Mouse (Mus musculus): Measurements from ENCODE around the gene Snd1.

Snd1 gene

DNA sequence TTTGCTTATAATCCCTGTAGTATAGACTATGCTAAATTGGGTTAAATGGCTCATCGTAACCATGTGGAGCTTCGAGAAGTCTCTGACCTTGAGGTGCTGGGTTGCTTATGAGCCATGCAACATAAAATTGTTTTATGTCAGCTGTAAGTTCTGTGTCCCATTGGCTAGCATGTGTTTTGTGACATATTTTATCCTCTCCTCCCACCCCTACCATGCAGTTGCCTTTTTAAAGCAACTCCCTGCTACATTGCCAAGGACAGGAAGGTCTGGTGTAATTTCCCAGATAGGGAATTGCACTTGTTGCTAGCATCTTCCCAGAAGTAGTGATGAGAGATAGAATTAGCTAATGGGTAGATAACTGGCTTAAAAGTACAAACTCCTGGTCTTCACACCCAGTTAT, 324.9 kb downstream of the Snd1 start:
- DNase-seq (ENCODE audit: low spot score in 2 of 2): no peak

DNA sequence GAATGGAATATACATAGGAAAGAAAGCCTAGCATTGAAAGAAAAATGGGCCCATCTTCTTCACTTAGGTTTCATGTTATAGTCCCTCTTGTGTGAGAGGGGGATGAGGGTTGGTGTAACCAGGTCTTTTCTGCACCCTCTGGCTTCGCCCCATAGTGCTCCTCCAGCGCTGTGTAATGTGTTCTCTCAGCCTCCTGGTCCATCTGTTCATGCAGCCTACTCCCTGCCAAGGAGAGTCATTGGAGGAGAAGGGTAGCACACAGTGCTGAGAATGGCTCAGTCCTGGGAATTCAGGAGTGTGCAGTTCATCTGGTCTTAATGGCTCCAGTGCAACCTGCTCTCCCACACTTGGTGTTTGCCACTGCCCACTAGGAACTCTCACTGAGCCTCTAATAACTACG, 326.0 kb downstream of the Snd1 start:
- DNase-seq (ENCODE audit: low spot score in 2 of 2): no peak

DNA sequence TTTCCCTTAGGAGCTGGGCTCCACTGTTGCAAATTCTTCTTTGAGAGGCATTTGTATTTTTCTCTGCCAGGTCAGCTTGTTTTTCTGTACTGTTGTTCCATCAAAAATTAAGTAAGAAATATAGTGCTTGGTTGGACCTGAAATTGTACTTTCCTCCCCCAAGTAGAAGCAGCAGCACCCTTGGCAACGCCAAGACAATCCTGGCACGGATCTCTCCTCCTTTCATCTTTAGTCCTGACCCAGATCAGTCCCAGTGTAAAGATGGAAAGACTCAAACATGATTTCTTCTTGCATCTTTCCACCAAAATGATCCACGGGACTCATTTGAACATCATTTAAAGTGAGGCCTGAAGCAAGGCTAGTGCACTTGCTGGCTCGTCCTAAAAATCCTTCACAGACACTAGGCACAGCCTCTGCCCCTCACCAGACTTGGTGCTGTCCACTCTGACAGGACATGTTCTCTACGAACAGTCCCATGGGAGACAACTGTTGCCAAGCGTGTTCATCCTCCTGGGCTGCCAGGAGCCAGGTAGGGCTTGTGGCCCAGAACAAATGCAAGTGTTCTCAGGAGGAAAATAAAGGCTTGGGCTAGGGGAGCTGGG, 328.8 kb downstream of the Snd1 start:
- DNase-seq (ENCODE audit: low spot score in 2 of 2): no peak

DNA sequence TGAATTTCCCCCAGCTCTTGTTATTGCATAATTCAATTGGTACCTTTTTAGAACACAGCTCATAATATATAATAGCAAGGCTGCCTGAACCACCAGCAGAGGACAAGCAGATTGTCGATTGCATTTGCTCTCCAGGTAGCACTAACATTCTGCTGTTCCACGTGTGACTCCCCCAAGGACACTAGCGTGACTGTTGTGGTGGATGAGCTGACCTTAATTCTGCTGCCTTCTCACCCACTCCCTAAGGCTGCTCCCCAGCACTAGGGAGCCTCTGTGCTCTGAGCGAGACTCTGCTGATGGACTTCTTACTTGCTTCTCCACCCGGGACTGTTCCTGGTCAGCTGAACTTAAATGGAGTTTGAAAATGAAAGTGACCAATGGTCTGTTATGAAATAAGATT, 329.8 kb downstream of the Snd1 start:
- DNase-seq (ENCODE audit: low spot score in 2 of 2): no peak

DNA sequence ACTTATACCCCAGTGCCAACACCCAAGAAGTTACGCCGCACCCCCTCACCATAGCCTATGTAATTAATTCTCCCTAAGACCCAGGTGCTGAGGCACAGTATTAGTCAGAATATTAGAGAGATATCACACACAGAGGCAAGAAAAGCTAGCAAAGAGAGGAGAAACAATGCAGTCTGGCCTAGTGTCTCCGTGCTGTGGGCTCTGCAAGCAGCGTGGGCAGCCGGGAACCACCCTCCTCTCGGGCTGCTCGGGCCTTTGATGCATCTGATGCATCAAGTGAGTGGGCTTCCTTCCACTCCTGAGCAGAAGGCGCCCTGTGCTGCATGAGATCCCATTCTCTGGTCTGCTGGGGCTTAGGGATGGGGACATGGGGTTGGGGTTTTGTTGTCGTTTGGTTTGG, 338.1 kb downstream of the Snd1 start:
- no peak for DNase-seq (ENCODE audit: low spot score in 2 of 2)

DNA sequence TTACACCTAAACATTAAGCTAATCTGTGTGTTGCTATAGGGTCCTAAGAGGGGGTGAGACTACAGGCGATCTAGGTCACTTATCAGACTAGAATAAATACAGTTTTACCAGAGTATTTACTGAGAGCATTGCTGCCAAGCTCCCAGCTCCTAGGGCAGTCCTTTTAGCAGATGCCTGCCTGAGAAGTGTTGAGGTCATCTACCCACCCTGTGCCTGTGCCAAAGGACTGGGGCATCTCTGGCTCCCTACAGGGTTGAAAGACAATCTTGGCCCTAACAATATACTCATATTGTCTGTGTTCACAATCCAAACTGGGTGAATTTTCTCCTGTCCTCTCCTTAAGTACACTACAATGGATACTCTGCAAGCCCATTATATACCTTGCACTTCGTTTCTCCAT, 340.0 kb downstream of the Snd1 start:
- DNase-seq (ENCODE audit: low spot score in 2 of 2): no peak

DNA sequence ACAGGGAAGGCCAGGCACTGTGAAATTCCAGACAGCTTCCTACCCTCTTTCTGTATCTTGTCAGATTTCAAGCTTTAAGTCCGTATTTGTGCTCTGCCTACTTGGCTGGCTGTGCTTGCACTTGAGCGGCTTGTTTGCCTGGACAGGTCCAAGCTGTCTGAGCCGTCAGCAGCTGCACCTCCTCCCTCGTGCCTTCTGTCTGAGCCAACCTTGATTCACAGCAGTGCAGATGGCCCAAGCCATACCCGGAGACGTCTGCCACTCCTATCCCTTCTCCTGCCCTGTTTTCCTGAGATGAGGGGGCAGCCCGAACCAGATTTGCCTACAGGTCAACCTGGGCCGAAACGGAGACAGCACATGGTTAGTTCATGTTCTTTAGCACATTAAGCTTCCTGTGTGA, 342.1 kb downstream of the Snd1 start:
- no peak for DNase-seq (ENCODE audit: low spot score in 2 of 2)

DNA sequence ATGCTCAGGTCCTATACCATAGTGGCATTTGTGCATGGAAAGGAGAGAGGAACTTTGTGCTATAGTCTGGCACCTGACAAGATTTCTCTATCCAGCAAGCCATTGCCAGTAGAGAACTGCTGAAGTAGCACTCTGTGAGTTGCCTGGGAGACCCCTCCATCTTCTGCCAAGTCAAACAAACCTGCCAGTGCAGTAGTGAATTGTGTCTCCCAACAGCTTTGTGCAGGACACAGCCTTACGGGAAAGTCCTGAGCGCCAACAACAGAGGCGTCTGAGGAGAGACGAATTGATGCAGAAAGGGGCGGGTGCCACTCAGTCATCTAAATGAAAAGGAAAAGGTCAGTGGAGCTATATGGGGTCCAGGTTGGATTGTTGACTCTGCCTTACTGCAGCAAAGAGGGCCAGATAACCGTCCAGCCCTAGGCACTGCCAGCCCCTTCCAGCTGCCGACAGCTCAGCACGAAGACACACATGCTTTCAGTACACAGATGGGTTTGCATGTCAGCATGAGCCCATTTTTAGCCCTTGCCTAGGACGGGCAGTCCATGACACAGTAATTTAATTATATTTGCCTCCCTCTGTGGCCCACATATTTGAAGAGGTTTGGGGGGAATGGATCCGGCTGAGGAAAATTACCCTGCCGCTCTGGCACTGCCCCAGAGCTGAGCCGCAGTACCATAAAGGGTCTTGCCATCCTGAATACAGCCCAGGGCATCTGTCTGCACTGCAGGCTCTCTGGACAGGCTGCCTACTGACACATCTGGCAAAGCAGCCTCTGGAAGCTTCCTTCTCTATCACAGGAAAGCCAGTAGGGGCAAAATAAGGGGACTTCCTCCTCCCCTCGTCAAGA, 344.8 kb downstream of the Snd1 start:
- DNase-seq (ENCODE audit: low spot score in 2 of 2): no peak

DNA sequence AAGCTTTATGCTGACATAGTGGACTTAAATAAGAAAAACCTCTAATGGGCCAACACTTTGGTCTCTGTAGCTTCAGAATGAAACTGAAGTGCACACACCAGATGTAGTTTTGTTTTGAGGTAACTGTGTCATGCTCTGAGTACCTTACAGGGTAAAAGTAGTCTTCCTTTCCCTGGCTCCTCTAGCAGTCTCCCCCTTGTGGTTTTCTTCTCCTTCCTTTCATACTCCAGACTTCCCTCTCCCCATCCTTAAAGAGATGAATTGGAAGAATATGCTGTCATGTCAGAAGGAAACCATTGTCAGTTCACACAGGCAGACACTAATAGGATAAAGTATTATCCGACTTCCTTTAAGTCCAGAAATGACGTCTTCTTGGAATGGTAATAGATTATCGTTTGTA, 347.4 kb downstream of the Snd1 start:
- DNase-seq (ENCODE audit: low spot score in 2 of 2): no peak

DNA sequence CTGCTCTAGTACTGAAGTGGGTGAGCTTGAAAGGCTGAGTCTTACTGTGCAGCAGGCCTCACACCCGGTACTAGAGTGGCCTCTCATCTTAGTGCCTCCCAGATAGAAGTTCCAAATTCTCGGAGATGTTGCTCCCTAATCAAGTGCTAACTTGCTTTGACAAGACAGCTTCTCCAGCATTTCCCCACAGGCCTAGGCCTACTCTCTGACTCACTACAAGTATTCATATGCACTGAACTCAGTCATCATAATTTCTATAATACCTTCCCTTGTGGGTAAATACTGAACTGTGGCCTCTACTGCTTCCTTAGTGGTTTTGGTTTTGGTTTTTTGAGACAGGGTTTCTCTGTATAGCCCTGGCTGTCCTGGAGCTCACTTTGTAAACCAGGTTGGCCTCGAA, 348.4 kb downstream of the Snd1 start:
- no peak for DNase-seq (ENCODE audit: low spot score in 2 of 2)

DNA sequence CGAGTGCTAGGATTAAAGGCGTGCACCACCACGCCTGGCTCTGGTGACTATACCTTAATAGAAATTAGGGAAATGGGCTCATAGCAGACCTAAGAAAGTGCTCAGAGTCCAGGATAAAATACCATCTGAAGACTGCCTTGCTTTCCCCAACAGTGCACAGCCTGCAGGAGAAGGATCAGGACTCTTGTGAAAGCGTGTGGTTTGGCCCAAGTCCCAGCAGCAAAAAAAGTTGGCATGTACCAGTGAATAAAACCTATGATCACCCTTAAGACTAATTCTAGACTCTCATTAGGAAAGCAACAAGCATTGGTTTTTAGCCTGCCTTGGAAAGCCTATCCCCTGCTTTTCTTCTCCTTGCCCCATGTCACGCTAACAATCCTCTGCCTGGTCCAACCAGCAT, 348.9 kb downstream of the Snd1 start:
- DNase-seq (ENCODE audit: low spot score in 2 of 2): no peak

DNA sequence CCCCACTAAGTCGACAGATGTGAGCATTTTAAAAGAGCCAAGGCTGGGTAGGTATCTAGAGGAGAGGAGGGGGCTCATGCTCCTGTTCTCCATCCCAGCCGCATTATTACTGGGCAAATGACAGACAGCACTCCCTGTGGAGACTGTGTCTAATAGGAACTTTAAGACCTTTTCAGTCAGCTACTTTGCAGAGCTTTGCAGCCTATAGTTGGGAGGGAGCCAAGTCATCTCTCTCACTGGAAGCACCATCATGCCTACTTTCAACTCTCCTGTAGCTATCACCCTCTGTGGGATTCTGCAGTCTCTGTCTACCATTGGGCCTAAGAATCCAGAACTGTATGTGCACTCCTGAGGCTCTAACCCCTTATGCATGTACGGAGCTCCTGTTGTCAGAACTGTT, 351.0 kb downstream of the Snd1 start:
- no peak for DNase-seq (ENCODE audit: low spot score in 2 of 2)

DNA sequence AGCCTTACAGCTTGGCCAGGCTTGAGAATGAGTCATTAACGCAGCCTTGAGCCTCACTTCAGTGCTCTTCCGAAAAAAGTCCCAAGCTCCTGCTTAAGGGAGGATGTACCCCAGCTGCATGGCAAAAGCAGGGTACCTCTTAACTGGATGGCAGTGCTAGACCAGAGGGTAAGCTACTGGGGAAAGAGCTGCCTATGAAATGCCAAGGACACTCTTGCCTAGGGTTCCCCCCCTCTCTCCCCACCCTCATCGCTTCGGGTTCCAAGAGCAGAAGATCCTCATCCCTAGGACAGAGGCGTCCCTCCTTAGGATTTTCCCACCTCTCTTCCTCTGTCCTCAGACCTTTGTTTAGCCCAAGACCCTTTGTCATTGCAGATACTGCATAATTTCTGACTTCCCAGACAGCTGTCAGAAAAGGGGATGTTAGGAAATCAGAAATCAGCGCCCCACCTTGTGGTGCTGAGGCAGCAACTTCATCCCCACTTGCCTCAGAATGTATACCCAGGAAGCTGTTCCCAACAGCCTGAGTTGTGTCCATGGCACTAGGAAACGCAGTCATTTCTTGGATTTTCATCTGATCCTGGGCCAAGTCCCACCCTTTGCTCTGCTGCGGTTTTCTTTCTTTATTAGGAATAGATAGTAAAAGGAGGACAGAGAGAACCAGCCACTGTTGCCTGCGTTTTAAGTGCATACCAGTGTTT, 351.9 kb downstream of the Snd1 start:
- no peak for DNase-seq (ENCODE audit: low spot score in 2 of 2)

DNA sequence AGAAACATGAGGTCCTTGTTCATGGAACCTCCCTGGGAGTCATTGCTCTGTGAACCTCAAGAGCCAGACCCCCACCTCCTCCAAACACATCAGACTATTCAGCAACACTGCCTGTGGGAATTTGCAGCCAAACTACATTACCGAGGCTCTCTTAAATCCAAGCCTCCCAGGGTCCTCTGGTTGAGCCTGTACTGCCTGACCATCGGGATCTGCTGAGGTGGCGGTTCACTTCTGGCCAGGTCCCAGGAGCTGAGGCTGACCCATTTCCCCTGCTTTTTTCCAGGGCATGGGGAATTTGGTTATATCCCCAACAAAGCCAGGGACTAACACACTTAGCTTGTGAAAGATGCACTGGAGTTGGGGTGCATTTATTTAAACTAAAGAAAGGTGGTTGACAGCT, 352.6 kb downstream of the Snd1 start:
- DNase-seq (ENCODE audit: low spot score in 2 of 2): no peak

DNA sequence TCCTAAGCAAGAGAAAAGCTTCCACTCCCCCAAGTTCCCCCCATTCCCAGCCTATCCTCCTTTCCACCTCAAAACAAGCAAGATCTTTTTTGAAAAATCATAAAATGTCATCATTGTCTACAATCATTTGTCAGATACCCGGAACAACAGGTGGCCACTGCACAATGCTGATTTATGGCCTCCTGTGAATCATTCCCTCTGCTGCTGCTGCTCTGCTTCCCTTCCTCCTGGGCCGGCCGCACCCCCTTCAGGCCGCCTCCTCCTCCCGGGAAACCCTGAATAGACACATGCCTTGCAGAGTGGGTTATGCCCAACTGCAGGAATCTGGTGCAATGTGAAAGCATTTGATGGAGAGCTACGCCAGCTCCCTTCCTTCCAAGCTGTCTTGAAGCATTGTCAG, 353.7 kb downstream of the Snd1 start:
- DNase-seq (ENCODE audit: low spot score in 2 of 2): no peak

DNA sequence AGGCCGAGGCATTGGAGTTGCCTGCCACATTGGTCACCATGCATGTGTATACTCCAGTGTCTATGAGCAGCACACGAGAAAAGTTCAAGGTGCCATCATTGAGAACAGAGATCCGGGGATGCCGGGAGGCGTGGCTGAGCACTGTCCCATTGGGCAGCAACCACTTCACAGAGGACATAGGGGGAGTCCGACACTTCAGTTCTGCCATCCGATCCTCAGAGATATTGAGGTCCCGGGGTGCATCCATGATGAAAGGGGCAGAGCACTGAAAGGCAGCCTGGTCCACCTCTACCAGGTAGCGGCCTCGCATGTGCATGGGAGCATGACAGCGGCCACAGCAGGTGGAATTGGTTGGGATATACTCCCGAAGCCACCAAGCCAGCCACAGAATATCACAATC, 355.4 kb downstream of the Snd1 start:
- no peak for DNase-seq (ENCODE audit: low spot score in 2 of 2)

DNA sequence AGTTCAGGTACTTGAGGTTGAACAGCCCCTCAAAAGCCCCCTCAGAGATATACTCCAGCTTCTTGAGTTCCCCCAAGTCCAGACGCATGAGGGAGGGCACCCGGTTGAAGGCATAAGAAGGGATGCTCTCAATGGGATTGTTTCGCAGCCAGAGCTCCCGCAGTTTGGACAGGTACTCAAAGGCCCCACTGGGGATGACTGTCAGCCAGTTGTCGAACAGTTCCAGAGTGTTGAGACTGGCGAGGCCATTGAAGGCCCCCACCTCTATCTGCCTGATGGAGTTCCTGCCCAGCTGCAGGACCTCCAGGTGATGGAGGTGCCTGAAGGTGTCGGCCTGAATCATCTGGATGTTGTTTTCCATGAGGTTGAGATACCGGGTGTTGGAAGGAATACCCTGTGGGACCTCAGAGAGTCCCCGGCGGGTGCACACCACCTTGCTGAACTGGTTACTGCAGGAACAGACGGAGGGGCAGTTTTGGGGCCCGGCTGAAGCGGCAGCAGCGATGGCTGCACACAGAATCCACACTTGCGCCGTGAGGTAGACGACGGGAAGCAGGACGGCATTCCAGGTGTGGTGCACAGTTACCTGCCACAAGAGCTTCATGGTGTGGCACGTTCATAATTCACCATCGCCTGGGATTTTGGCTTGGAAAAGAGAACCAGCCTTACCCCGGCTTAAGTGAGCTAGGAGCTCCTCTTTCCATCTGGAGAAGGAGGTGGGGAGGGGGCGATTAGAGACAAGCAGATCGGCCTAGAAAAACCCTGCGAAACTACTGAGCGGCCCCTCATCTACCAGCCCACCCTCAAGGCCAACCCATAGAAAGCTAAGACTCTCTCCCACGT, 356.3 kb downstream of the Snd1 start, which contains the start of gene Lrrc4:
Lrrc4 (minus strand) TSS at position 737 of the 843 bp plus-strand sequence.
- no peak for DNase-seq (ENCODE audit: low spot score in 2 of 2)

DNA sequence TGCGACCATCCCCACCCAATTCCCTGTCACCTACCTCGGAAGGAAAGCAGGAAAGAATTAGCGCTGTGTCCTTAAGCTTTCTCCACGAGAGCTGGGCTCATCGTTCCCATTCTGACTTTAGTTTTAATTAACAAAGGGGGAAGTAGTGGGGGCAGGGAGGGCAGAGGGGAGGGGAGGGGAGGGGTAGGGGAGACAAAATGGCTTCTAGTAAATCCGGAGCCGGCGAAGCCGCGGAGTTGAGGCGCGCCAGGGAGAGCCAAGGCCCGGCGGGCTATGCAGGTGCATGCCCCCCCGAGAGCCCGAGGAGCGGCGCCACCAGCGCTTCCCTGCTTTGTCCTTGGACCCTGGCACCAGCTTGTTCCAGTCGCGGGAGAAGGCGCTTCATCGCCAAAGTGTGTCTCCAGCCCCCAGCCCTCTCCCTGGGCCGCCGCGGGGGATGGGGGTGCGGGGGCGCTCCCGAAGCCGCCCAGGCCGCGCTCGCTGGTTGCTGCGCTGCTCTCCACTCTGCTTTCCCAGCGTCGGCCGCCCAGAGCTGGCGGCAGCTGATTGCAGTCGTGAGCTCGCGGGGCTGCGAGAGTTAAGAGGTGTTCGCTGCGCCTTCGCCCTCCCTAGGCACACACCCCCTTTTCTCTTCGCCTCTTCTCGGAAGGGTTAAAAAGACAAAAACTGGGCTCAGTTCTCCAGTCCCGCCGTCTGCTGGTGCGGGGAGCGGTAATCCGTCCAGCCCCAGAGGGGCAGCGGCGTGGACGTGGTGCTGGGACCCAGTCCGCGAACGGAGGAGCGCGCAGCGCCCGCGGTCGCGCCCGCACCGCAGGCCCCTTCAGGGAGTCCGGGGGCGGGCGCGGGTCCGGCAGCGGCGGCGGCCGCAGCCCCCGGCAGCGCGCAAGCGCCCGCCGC, 357.2 kb downstream of the Snd1 start:
- peak in 1 of 2 experiments; percentile 69 for DNase-seq (ENCODE audit: low spot score in 2 of 2)

DNA sequence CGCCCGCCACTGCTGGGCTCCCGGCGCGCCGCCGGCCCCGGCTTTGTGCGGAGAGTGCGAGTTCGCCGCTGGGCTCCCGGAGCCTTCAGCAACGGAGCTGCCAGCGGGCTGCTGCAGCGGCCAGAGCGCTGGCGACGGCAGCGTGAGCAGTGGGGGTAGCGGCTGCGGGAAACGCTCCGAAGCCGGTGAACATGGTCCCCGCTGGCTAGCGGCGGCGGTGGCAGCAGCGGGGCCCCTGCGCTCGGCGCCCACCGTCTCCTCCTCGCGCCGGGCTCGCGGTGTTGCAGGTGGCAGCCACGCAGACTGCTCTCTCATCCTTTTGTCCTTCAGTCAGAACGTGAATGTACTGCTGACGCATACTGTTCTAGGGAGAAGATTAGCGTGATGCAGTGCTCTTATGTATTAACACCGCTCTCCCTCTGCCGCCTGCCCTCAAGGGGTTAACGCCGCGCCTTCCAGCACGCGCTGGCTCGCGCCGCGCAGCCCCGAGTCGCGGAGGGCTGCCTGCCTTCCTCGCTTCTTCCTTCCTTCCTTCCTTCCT, 357.9 kb downstream of the Snd1 start:
- DNase-seq (ENCODE audit: low spot score in 2 of 2): no peak

DNA sequence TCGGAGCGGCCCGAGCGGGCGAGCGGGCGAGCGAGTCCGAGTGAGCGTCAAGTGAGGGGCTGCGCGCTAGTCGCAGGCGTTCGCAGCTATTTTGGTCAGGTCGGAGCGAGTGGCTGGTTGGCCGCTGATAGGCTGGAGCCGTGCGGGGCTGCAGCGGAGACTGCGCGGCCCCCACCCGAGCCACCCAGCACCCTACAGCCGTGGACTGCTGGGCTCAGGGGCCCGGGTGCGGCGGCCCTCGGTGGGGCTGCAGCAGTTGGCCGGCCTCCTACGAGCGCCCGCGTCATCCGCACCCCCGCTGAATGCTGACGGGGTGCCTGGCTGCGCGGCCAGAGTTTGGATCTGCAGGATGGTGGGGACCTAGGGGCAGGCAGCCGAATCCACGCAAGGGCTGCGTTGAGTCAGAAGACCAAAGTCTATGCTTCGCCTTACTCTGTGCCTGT, 358.5 kb downstream of the Snd1 start:
- no peak for DNase-seq (ENCODE audit: low spot score in 2 of 2)

DNA sequence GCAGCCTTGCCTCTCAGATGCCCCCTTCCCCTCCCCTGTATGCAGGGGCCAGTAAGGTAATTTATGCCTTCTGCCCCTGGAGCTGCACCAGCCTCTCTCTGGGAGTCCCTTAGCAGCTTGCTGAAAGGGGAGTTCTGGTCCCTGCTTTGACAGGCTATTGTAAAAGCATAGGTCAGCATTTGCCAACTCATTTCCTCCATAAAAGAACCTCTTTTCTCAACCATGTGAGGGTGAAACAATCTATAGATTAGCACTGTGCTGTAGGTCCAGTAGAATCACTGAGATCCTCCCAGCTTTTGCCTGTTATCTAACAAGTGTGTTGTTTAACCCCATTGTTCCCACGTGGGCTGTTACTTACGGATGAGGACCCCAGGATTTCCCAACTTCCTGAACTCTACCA, 359.1 kb downstream of the Snd1 start:
- DNase-seq (ENCODE audit: low spot score in 2 of 2): no peak

Measured in spleen, postnatal 4 days (tissue).